24 mouse cellular contexts compared by ENCODE assay signal in genomic region chr3:37487639-37488038, GRCm38 (mm10).
DNase-seq lines count a peak whose midpoint lies in the region; ATAC-seq and TF ChIP-seq lines count a peak whose summit lies in the region.
"Had no signal": no experiment of that assay in that cellular context is flagged by ENCODE, and none has a peak within 500 bp of the region (broad histone marks: within the 10 kb centered on the region; RNA-seq: fewer than 3 reads in every experiment).

No protein-coding gene starts in this region.

- no peak for TF ChIP-seq CTCF in gastrocnemius, adult 2 months (IDR thresholded peaks at IDR 0.05)

- H3K4me2 ChIP-seq in liver, embryonic 12.5 days, result no peak overlapping the region
- H3K4me2 ChIP-seq in liver, embryonic 15.5 days, result no peak overlapping the region
- H3K4me2 ChIP-seq: embryonic facial prominence, embryonic 13.5 days; forebrain, embryonic 13.5 days; heart, embryonic 11.5 days; hindbrain, embryonic 12.5 days; hindbrain, embryonic 15.5 days had no signal

- no peaks in the 10 kb centered on the region for H3K27me3 ChIP-seq in liver, embryonic 12.5 days (replicated peaks)
- H3K27me3 ChIP-seq in liver, embryonic 15.5 days, result no peaks in the 10 kb centered on the region
- H3K27me3 ChIP-seq: embryonic facial prominence, embryonic 13.5 days; forebrain, embryonic 13.5 days; hindbrain, embryonic 12.5 days; hindbrain, embryonic 15.5 days had no signal

- H3K4me1 ChIP-seq in liver, embryonic 12.5 days, result peaks cover 43% of the 10 kb centered on the region
- H3K4me1 ChIP-seq in liver, embryonic 15.5 days (replicated peaks), result peaks cover 31% of the 10 kb centered on the region
- H3K4me1 ChIP-seq: embryonic facial prominence, embryonic 10.5 days; hindbrain, embryonic 12.5 days; hindbrain, embryonic 15.5 days had no signal

- no peak overlapping the region for H3K9ac ChIP-seq in liver, embryonic 12.5 days
- H3K9ac ChIP-seq in liver, embryonic 15.5 days, result no peak overlapping the region
- H3K9ac ChIP-seq: embryonic facial prominence, embryonic 13.5 days; forebrain, embryonic 13.5 days; hindbrain, embryonic 12.5 days; hindbrain, embryonic 15.5 days had no signal

- ATAC-seq in liver, embryonic 12.5 days, result peak; percentile 76
- ATAC-seq in liver, embryonic 15.5 days (ENCODE audit: insufficient read depth), result peak; percentile 70
- peak; percentile 52; the same call in 1 of the 2 replicates for ATAC-seq in megakaryocyte progenitor cell, adult 5-6 weeks (replicated peaks; ENCODE audit: poor library complexity)
- ATAC-seq: activated CD4-positive, CD25-positive, alpha-beta regulatory T cell, adult 4 months; forebrain, embryonic 13.5 days; forebrain, embryonic 16.5 days had no signal

- intact Hi-C loops in gastrocnemius, adult 2 months (cut with DNase I), result no loop called here

- no peak overlapping the region for H3K4me3 ChIP-seq in liver, embryonic 12.5 days
- no peak overlapping the region for H3K4me3 ChIP-seq in liver, embryonic 15.5 days (replicated peaks)
- H3K4me3 ChIP-seq in gastrocnemius, adult 2 months, result no peak overlapping the region
- H3K4me3 ChIP-seq: embryonic facial prominence, embryonic 10.5 days; embryonic facial prominence, embryonic 13.5 days; erythroblast, embryonic 14.5 days; forebrain, embryonic 10.5 days; forebrain, embryonic 13.5 days; hindbrain, embryonic 12.5 days; hindbrain, embryonic 15.5 days had no signal

- no peaks in the 10 kb centered on the region for H3K36me3 ChIP-seq in liver, embryonic 12.5 days
- no peaks in the 10 kb centered on the region for H3K36me3 ChIP-seq in liver, embryonic 15.5 days (replicated peaks)
- H3K36me3 ChIP-seq: embryonic facial prominence, embryonic 10.5 days; embryonic facial prominence, embryonic 13.5 days; hindbrain, embryonic 12.5 days; hindbrain, embryonic 15.5 days had no signal

- 18% methylated on average over 2 of the region's 2 CpGs for WGBS in liver, embryonic 12.5 days (ENCODE audit: insufficient replicate concordance)
- WGBS in liver, embryonic 15.5 days (ENCODE audit: insufficient replicate concordance), result 34% methylated on average over 2 of the region's 2 CpGs

- H3K9me3 ChIP-seq in liver, embryonic 12.5 days (replicated peaks), result no peaks in the 10 kb centered on the region
- no peaks in the 10 kb centered on the region for H3K9me3 ChIP-seq in liver, embryonic 15.5 days (replicated peaks)
- H3K9me3 ChIP-seq: embryonic facial prominence, embryonic 10.5 days; embryonic facial prominence, embryonic 13.5 days; forebrain, embryonic 10.5 days; forebrain, embryonic 13.5 days; hindbrain, embryonic 12.5 days; hindbrain, embryonic 15.5 days had no signal

- peak overlapping the region; percentile 66; the same call in 1 of the 2 replicates for H3K27ac ChIP-seq in liver, embryonic 12.5 days
- H3K27ac ChIP-seq in liver, embryonic 15.5 days (replicated peaks), result no peak overlapping the region
- no peak overlapping the region for H3K27ac ChIP-seq in gastrocnemius, adult 2 months
- H3K27ac ChIP-seq: embryonic facial prominence, embryonic 10.5 days; embryonic facial prominence, embryonic 13.5 days; forebrain, embryonic 10.5 days; forebrain, embryonic 13.5 days; hindbrain, embryonic 12.5 days; hindbrain, embryonic 15.5 days had no signal

- no peak for DNase-seq in liver
- DNase-seq in gastrocnemius, adult 2 months, result no peak
- DNase-seq in kidney, postnatal 10 days, result no peak
- DNase-seq: adrenal gland, postnatal 10 days; adrenal gland, postnatal 36 days; cerebellum, adult 8-10 months; cerebellum, postnatal 10 days; cerebellum, postnatal 36 days; embryo, embryonic 11 days; gastrocnemius, postnatal 14 days; heart, adult 11 months had no signal
